Mouse (Mus musculus): ENCODE data around the gene 2900026A02Rik.

DNA sequence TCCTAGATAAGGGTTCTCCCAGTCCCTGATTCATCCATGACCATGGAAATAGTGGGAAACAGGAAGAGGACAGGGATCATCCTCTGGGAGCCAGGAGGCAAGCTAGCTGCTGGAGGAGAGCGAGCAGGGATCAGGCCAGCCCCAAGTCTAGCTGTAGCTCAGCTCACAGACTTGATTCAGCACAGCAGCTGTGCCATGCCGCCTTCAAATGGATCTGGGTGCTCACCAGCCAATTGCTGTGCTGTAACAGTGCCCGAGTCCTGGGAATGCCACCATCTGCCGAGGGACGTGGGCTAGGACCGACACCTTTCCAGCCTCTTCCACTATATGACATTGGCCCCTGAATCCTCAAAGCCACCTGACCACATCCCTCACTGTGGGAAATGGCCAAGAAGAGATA, 25.1 kb downstream of the 2900026A02Rik start:
- TF ChIP-seq POLR2A (IDR thresholded peaks at IDR 0.05; ENCODE audit: low read depth, low read length) (no peak), CTCF (IDR thresholded peaks at IDR 0.05; ENCODE audit: borderline replicate concordance, insufficient read depth, low read length) (no peak)
